Mouse (Mus musculus) forelimb bud, embryonic 11.5 days (tissue): Measurements from ENCODE around the gene Gabbr2.
A peak's percentile ranks its signal among the peaks of the same experiment; 100 is the strongest.

ENCODE experiments used
- DNase-seq: peaks from one replicate; pipeline ENCODE4 v3.0.0-alpha.2; 2012; ENCODE audit warnings: low read depth, low spot score

Gabbr2 gene

GRCm38 (mm10) chr4:46710523-46710922, 281.1 kb downstream of the Gabbr2 start:
- DNase-seq = no peak

GRCm38 (mm10) chr4:46710018-46710417, 281.7 kb downstream of the Gabbr2 start:
- DNase-seq = no peak

- DNase-seq = peak; percentile 17
These were observed 282.2 kb downstream of the Gabbr2 start for GRCm38 (mm10) chr4:46709492-46709891.

GRCm38 (mm10) chr4:46705739-46706138, 285.9 kb downstream of the Gabbr2 start:
- DNase-seq = no peak

- no peak for DNase-seq
These were observed 288.5 kb downstream of the Gabbr2 start for GRCm38 (mm10) chr4:46703146-46703545.

- no peak for DNase-seq
These were observed 291.4 kb downstream of the Gabbr2 start for GRCm38 (mm10) chr4:46700223-46700651.

- no peak for DNase-seq
These were observed 295.2 kb downstream of the Gabbr2 start for GRCm38 (mm10) chr4:46696467-46696866.

GRCm38 (mm10) chr4:46690565-46690964, 301.1 kb downstream of the Gabbr2 start:
- no peak for DNase-seq

- no peak for DNase-seq
These were observed 301.7 kb downstream of the Gabbr2 start for GRCm38 (mm10) chr4:46690023-46690420.

GRCm38 (mm10) chr4:46689397-46690022, 302.2 kb downstream of the Gabbr2 start:
- peak; percentile 76 for DNase-seq

GRCm38 (mm10) chr4:46688213-46688832, 303.4 kb downstream of the Gabbr2 start:
- DNase-seq = no peak

- no peak for DNase-seq
These were observed 307.5 kb downstream of the Gabbr2 start for GRCm38 (mm10) chr4:46684160-46684559.

GRCm38 (mm10) chr4:46676646-46677045, 315.0 kb downstream of the Gabbr2 start:
- no peak for DNase-seq

- no peak for DNase-seq
These were observed 315.7 kb downstream of the Gabbr2 start for GRCm38 (mm10) chr4:46675992-46676391.

- no peak for DNase-seq
These were observed 316.3 kb downstream of the Gabbr2 start for GRCm38 (mm10) chr4:46675272-46675785.

- DNase-seq = no peak
These were observed 323.1 kb downstream of the Gabbr2 start for GRCm38 (mm10) chr4:46668620-46669019.

- DNase-seq = no peak
These were observed 325.3 kb downstream of the Gabbr2 start for GRCm38 (mm10) chr4:46666420-46666819.

GRCm38 (mm10) chr4:46665371-46665774, 326.3 kb downstream of the Gabbr2 start:
- DNase-seq = peak; percentile 54

- DNase-seq = peak; percentile 72
These were observed 327.3 kb downstream of the Gabbr2 start for GRCm38 (mm10) chr4:46664123-46665009.

- no peak for DNase-seq
These were observed 330.2 kb downstream of the Gabbr2 start for GRCm38 (mm10) chr4:46661433-46661832.

- DNase-seq = no peak
These were observed 332.7 kb downstream of the Gabbr2 start for GRCm38 (mm10) chr4:46658946-46659345.

GRCm38 (mm10) chr4:46657116-46657515, 334.6 kb downstream of the Gabbr2 start:
- peak; percentile 80 for DNase-seq
